Mouse (Mus musculus) heart, embryonic 15.5 days (tissue): ENCODE measurements around the gene Shcbp1l. TPM values are rescaled to one million over a fixed set of nuclear protein-coding genes. Genes with fewer than 3 reads are reported as not detected.
"Not testable (repeated sequence)": the region's sequence is repeated elsewhere in the genome, so short reads cannot be mapped to it uniquely, and the experiment has no call there.

ENCODE experiments used
- ATAC-seq: fragments of 200-750 bp; cut with Nextera tagmentation; replicated peaks from 2 replicates; pipeline ENCODE4 v1.8.0; 2017; ENCODE audit warnings: low read depth, moderate TSS enrichment; ENCODE audit not compliant: insufficient number of reproducible peaks, insufficient read depth, low FRiP score
- H3K27ac ChIP-seq: fragments of 300-500 bp; sonication (generic); 2 replicates; pipeline ENCODE4 v1.5.1; 2015; ENCODE audit warnings: mild to moderate bottlenecking, inconsistent platforms
- H3K27me3 ChIP-seq: fragments of 300-500 bp; sonication (generic); 2 replicates; pipeline ENCODE4 v1.6.1; 2015; ENCODE audit warnings: inconsistent platforms
- H3K36me3 ChIP-seq: fragments of 300-500 bp; sonication (generic); 2 replicates; pipeline ENCODE4 v1.6.1; 2015; ENCODE audit warnings: mild to moderate bottlenecking, inconsistent platforms
- H3K4me1 ChIP-seq: fragments of 300-500 bp; sonication (generic); replicated peaks from 2 replicates; pipeline ENCODE4 v1.6.1; 2015; ENCODE audit warnings: inconsistent platforms
- H3K4me2 ChIP-seq: fragments of 300-500 bp; sonication (generic); 2 replicates; pipeline ENCODE4 v1.6.1; 2015; ENCODE audit warnings: inconsistent platforms, mild to moderate bottlenecking, moderate library complexity
- H3K4me3 ChIP-seq: fragments of 300-500 bp; sonication (generic); 2 replicates; pipeline ENCODE4 v1.5.1; 2015; ENCODE audit warnings: mild to moderate bottlenecking, inconsistent platforms
- H3K9ac ChIP-seq: fragments of 300-500 bp; sonication (generic); 2 replicates; pipeline ENCODE4 v1.6.1; 2015; ENCODE audit warnings: mild to moderate bottlenecking, inconsistent platforms
- H3K9me3 ChIP-seq: fragments of 300-500 bp; sonication (generic); replicated peaks from 2 replicates; pipeline ENCODE4 v1.6.1; 2016; ENCODE audit warnings: inconsistent platforms
- WGBS: fragments of 180-500 bp; shearing (Covaris S2); methylation state at CpG from one replicate; pipeline ENCODE4 v1.1.7; 2015; ENCODE audit warnings: mixed read lengths; 5-methylcytosine and 5-hydroxymethylcytosine counted together
- polyA plus RNA-seq: library from polyadenylated mRNA; unstranded; fragments of >200 nt; fragmentation: Nextera tagmentation; extraction: Ambion mirVana; gene quantifications from 2 replicates; pipeline ENCODE4 v1.2.1, GENCODE M21; 2015

Gene Shcbp1l
- polyA plus RNA-seq, 1 experiment from 2014 or later, result not detected

DNA sequence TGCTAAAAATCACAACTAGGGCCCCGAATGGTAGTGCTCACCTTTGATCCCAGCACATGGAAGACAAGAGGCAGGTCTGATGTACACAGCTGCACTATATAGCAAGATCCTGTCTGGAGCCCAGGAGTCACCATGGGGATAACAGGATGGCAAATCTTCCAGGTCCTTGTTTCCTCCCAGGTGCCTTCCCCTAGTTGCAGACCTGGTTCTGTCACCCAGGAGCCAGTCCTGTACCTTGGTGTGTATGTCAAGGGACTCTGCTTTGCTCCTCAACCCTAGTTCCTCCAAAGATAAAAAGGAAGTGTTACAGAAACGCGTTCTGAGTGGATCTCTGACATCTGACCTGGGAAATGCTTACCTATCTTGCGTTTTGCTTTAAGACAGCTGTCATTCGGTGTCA is 16.7 kb upstream of the Shcbp1l start:
- not testable (repeated sequence) for ATAC-seq, H3K4me2 ChIP-seq, H3K4me3 ChIP-seq, H3K27me3 ChIP-seq, H3K9me3 ChIP-seq, H3K27ac ChIP-seq, H3K9ac ChIP-seq, H3K4me1 ChIP-seq, H3K36me3 ChIP-seq
- WGBS, result 67% methylated on average over 5 of the region's 5 CpGs

- H3K27ac ChIP-seq, H3K4me3 ChIP-seq, H3K9ac ChIP-seq, H3K4me1 ChIP-seq, H3K27me3 ChIP-seq, ATAC-seq, H3K4me2 ChIP-seq, H3K9me3 ChIP-seq, H3K36me3 ChIP-seq: not testable (repeated sequence)
- WGBS, result 83% methylated on average over 2 of the region's 4 CpGs
Measured at GRCm38 (mm10) chr1:153410915-153411314, 14.0 kb upstream of the Shcbp1l start.

GRCm38 (mm10) chr1:153411723-153412122 is 13.2 kb upstream of the Shcbp1l start:
- no peak overlapping the region for H3K27ac ChIP-seq
- no peak overlapping the region for H3K9ac ChIP-seq
- H3K4me1 ChIP-seq, result no peaks in the 10 kb centered on the region
- 87% methylated on average over 6 of the region's 6 CpGs for WGBS
- no peaks in the 10 kb centered on the region for H3K9me3 ChIP-seq
- no peak overlapping the region for H3K4me3 ChIP-seq
- ATAC-seq, result no peak
- H3K4me2 ChIP-seq, result no peak overlapping the region
- H3K27me3 ChIP-seq, result no peaks in the 10 kb centered on the region
- H3K36me3 ChIP-seq, result no peaks in the 10 kb centered on the region

DNA sequence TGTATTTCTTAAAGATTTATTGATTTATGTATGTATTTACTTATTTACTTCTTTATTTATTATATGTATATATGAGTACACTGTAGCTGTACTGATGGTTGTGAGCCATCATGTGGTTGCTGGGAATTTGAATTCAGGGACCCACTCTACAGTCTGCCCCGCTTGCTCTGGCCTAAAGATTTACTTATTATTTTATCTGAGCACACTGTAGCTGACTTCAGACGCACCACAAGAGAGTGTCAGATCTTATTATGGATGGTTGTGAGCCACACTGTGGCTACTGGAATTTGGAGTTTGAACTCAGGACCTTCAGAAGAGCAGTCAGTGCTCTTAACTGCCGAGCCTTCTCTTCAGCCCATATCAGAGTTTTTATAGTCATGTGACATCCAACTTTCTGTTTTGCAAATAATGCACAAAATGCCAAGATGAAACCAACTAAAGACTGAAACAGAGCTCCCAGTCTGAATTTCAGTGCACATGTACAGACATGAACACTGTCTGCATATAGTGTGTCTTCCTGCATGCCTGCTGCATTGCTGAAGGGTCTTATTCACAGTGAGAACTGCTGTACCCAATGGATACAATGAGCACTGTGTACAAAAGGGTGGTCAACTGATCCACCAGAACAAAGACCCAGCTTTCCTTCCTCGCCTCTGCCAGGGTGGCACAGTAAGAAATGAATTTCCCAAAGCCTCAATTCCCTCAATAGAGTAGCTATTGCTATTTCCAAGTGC is 12.1 kb upstream of the Shcbp1l start:
- 80% methylated on average over 3 of the region's 4 CpGs for WGBS
- not testable (repeated sequence) for ATAC-seq
- 0 out of 2 replicates have a peak overlapping the region, but pooled peaks have one; percentile 11 for H3K4me3 ChIP-seq

DNA sequence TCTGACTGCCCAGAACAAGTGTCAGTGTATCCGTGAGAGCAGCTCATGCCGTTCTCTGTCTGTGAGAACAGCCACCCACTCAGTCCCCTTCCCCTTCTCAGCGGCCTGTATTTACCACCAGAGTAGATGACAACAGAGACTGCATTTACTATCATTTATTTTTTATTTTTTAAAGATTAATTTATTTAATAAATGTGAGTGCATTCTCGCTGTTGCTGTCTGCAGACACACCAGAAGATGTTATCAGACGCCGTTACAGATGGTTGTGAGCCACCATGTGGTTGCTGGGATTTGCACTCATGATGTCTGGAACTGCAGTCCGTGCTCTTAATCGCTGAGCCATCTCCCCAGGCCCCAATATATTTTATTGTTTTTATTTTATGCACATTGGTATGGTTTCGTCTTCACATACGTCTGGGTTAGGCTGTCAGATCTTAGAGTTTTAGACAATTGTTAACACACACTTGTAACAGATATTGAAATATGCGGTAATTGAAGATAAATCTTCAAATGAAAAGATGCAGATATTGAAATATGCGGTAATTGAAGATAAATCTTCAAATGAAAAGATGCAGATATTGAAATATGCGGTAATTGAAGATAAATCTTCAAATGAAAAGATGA is 11.5 kb upstream of the Shcbp1l start:
- H3K9ac ChIP-seq, H3K4me2 ChIP-seq, H3K27ac ChIP-seq, H3K27me3 ChIP-seq, H3K9me3 ChIP-seq, ATAC-seq, H3K36me3 ChIP-seq, H3K4me1 ChIP-seq: not testable (repeated sequence)
- WGBS, result 77% methylated on average over 13 of the region's 13 CpGs
- H3K4me3 ChIP-seq, result 0 out of 2 replicates have a peak overlapping the region, but pooled peaks have one; percentile 11

More for the DNA sequence above, 12.1 kb upstream of the Shcbp1l start:
- H3K27ac ChIP-seq, H3K4me1 ChIP-seq, H3K27me3 ChIP-seq, H3K9ac ChIP-seq, H3K9me3 ChIP-seq, H3K36me3 ChIP-seq, H3K4me2 ChIP-seq: not testable (repeated sequence)

DNA sequence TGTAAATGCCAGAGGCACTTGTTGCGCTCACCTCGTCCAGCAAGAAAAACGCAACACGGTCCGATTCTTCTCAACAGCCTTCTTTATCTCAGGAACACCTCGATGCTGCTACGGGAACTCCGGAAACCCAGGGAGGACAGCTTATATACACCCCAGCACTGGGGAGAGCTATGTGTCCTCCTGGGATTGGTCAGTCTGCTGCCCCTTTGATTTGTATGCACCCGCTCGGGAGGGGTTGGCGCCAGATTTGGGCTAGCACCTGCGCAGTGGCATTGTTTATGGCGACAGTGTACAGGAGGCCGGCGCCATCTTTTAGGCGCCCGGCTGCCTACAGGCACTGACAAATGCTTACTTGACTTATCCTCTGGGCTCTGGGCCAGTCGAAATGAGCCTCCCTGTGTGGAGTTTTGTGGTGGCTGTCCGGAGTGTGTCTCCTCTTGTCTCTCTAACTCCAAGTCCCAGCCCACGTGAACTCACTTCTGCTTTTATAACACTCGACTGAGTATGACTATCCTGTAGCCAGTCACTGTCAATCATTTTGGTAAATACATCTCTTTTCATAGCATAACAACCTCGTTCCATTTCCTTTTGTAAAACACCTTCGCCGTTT is 10.7 kb upstream of the Shcbp1l start:
- H3K36me3 ChIP-seq, H3K27ac ChIP-seq, H3K4me3 ChIP-seq, H3K9ac ChIP-seq, H3K4me1 ChIP-seq, ATAC-seq, H3K9me3 ChIP-seq, H3K4me2 ChIP-seq, H3K27me3 ChIP-seq: not testable (repeated sequence)
- WGBS, result 76% methylated on average over 24 of the region's 24 CpGs

DNA sequence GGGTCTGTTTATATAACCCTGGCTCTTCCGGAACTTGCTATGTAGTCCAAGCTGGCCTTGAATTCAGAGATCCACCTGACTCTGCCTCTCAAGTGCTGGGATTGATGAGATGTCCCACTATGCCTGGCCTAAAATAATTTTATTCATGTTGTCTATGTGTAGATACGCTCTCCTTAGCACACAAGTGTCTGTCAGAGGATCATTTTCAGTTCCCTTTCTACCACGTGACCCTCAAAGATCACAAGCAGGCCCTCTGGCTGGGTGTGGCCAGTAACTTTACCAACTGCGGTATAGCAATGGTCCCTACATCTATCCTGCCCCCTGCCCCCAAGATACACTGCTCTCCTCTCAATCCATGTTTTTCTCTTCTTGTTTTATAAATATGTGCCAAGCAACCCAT is 10.0 kb upstream of the Shcbp1l start:
- Histone ChIP-seq H3K4me1 (no peaks in the 10 kb centered on the region), H3K9ac (no peak overlapping the region), H3K27ac (no peak overlapping the region), H3K4me2 (no peak overlapping the region), H3K9me3 (no peaks in the 10 kb centered on the region), H3K36me3 (no peaks in the 10 kb centered on the region), H3K4me3 (no peak overlapping the region), H3K27me3 (no peaks in the 10 kb centered on the region)
- WGBS, result 84% methylated on average over 4 of the region's 4 CpGs
- ATAC-seq, result no peak

DNA sequence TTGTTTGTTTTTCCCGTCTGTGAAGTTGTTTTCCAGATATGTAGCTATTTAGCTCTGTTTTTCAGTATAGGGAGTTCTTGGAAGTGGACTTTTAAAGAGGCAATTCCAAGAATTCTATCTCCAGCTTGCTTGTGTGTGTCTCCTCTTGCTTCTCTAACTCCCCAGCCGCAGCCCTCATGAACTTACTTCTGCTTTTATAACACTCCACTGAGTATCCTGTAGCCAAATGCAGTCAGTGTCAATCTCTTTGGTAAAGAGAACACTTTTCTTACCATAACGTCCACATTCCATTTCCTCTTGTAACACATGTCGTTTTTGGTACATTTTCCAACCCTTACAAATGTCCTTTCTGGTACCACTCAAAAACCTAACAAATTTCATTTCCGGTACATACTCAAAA is 9.2 kb upstream of the Shcbp1l start:
- ATAC-seq, H3K27ac ChIP-seq, H3K9me3 ChIP-seq, H3K36me3 ChIP-seq, H3K27me3 ChIP-seq, H3K9ac ChIP-seq, H3K4me2 ChIP-seq, H3K4me1 ChIP-seq, H3K4me3 ChIP-seq: not testable (repeated sequence)
- WGBS, result 72% methylated on average over 2 of the region's 5 CpGs

GRCm38 (mm10) chr1:153416271-153416832 is 8.6 kb upstream of the Shcbp1l start:
- not testable (repeated sequence) for H3K27ac ChIP-seq, H3K4me1 ChIP-seq, H3K4me3 ChIP-seq, H3K36me3 ChIP-seq, H3K9ac ChIP-seq, H3K4me2 ChIP-seq, H3K27me3 ChIP-seq, ATAC-seq, H3K9me3 ChIP-seq
- WGBS, result 81% methylated on average over 3 of the region's 3 CpGs

GRCm38 (mm10) chr1:153417805-153418204 is 7.2 kb upstream of the Shcbp1l start:
- H3K9me3 ChIP-seq, ATAC-seq, H3K27ac ChIP-seq, H3K27me3 ChIP-seq, H3K9ac ChIP-seq, H3K4me2 ChIP-seq, H3K4me1 ChIP-seq, H3K4me3 ChIP-seq, H3K36me3 ChIP-seq: not testable (repeated sequence)
- 73% methylated on average over 4 of the region's 4 CpGs for WGBS

DNA sequence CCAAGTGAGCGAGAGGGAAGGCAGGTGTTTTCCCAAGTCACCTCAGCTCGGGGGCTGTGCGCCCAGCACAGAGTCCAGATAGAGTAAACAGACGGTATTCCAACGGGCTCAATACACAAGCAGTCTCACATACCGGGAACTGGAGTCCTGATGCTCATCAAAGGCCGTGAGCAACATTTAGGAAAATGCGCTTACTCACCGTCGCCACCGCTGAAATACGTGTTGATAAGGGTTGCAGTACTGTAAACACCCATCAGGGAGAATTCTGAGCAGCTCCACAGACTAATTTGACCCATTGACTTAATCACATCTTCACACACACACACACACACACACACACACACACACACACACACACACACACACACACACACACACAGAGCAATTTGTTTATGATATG is 691 bp upstream of the Shcbp1l start:
- peaks cover 14% of the 10 kb centered on the region for H3K4me1 ChIP-seq
- peaks cover 13% of the 10 kb centered on the region for H3K27me3 ChIP-seq
- no peaks in the 10 kb centered on the region for H3K9me3 ChIP-seq
- H3K27ac ChIP-seq, result no peak overlapping the region
- 23% methylated on average over 12 of the region's 12 CpGs for WGBS
- H3K4me3 ChIP-seq, result peak overlapping the region; percentile 64
- no peaks in the 10 kb centered on the region for H3K36me3 ChIP-seq
- ATAC-seq, result no peak
- H3K4me2 ChIP-seq, result peak overlapping the region; percentile 99
- H3K9ac ChIP-seq, result no peak overlapping the region
